Mouse (Mus musculus): Measurements from ENCODE around the gene Scap. TPM values are rescaled to one million over a fixed set of nuclear protein-coding genes. Genes with fewer than 3 reads are reported as not detected.

The Scap gene
- polyA plus RNA-seq, 1 experiment: not detected

DNA sequence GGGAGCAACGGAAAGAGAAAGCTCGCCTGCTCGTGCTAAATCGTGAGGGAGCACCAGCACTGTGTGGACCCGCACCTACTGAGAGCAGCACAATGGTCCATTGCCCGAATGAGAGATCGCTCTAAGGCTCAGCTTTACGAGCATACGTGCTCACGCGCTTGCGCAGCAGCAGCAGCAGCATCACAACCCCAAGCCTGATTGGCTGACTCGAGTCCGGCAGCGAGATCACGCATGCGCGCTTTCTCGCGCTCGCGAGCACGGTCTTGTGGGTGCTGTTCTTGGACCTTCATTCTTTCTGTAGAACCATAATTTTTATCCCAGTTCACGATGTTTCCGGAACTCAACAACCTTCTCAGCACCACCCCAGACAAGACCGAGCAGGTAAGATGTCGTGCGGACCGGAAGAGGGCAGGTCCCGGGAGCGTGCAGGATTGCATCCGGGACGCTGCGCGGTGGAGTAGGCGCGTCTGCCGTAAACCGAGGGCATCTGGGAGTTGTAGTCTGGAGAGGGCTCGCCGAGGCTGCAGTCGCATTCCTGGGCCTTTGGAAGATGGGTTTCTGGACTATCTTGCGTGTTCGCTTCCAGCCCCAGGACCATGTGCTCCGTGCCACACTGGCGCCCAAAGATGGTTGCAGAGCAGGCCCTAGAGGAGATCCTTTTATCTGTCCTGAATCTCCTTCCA lies 28.0 kb upstream of the Scap start, which contains the start of gene Elp6:
Gene Elp6 (plus strand): TSS at position 205 of the 683 bp plus-strand sequence.
- WGBS: under 1% methylated on average over 46 of the region's 46 CpGs
- Histone ChIP-seq H3K4me1 (ENCODE audit: control insufficient read depth, insufficient read depth, low read length) (peaks cover 3% of the 10 kb centered on the region; the same call in 1 of the 2 replicates), H3K4me3 (ENCODE audit: insufficient read depth, low read depth, low read length) (peak within 1 kb of the TSS; percentile 79), H3K27ac (ENCODE audit: insufficient read depth, low read depth, low read length) (peak within 1 kb of the TSS; percentile 91)
- TF ChIP-seq POLR2A (IDR thresholded peaks at IDR 0.05; ENCODE audit: insufficient read depth, low read depth, low read length): peak; percentile 86
- TF ChIP-seq CTCF (IDR thresholded peaks at IDR 0.05; ENCODE audit: insufficient read depth, low read depth, low read length): 0 out of 2 replicates have a peak, but pooled peaks have one; percentile 0

DNA sequence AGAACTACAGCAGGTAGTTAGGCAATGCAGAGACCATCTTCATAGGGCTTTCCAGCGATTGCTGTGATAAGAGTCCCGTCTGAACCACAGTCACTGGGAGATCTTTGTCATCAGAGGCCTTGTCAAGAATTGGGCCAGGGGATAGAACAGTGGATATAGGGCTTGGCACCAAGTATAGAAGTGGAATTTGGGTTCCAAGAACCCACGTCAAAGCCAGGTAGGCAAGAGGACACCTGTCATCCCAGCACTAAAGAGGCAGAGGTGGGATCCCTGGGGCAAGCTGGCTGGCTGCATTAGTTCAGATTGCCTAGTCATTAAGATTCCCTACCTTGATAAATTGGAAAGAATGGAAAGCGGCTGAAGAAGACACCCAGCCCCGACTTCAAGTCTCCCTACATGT lies 26.7 kb upstream of the Scap start:
- Histone ChIP-seq H3K4me3 (ENCODE audit: insufficient read depth, low read depth, low read length) (no peak overlapping the region), H3K4me1 (ENCODE audit: control insufficient read depth, insufficient read depth, low read length) (peaks cover 3% of the 10 kb centered on the region; the same call in 1 of the 2 replicates), H3K27ac (ENCODE audit: insufficient read depth, low read depth, low read length) (no peak overlapping the region)
- 93% methylated on average over 5 of the region's 5 CpGs for WGBS
- TF ChIP-seq CTCF (IDR thresholded peaks at IDR 0.05; ENCODE audit: insufficient read depth, low read depth, low read length) (no peak), POLR2A (IDR thresholded peaks at IDR 0.05; ENCODE audit: insufficient read depth, low read depth, low read length) (no peak)

DNA sequence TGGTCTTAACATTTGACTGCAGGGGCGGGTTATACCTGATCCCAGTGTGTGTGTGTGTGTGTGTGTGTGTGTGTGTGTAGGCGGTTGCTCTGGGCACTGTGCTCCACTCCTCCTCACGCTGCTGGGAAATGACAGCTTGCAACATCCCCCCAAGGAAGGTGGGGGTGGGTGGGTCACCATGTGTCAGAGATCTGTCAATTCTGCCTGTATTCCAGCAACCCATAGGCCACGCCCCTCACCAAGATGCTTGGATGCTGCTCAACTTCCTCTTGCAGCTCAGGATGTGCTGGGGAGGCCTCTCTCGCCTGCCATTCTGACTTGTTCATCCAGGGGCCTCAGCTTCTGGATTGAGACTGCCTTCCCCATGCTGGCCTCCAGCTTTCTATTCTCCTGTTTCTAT lies 18.4 kb upstream of the Scap start:
- TF ChIP-seq POLR2A (IDR thresholded peaks at IDR 0.05; ENCODE audit: insufficient read depth, low read depth, low read length) (no peak), CTCF (IDR thresholded peaks at IDR 0.05; ENCODE audit: insufficient read depth, low read depth, low read length) (no peak)
- WGBS: 81% methylated on average over 5 of the region's 5 CpGs
- H3K4me1 ChIP-seq (ENCODE audit: control insufficient read depth, insufficient read depth, low read length): no peaks in the 10 kb centered on the region
- no peak overlapping the region for H3K27ac ChIP-seq (ENCODE audit: insufficient read depth, low read depth, low read length)
- H3K4me3 ChIP-seq (ENCODE audit: insufficient read depth, low read depth, low read length): no peak overlapping the region

DNA sequence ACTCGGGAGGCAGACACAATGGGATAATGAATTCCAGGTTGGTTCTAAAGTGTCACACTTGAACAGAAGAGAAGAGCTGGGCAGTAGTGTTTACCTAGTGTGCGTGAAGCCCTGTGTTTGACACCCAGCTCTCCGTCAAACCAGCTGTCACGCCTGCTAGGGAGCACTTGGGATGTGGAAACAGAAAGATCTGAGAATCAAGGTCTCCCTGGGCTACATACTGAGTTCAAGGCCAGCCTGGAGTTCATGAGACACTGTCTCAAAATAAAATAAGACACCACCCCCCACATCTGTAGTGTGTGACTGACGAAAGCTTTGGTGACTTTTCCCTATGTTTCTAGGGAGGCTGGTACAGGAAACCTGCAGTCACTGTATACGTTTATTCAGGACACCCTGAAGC lies 17.7 kb upstream of the Scap start:
- Histone ChIP-seq H3K4me3 (ENCODE audit: insufficient read depth, low read depth, low read length) (no peak overlapping the region), H3K27ac (ENCODE audit: insufficient read depth, low read depth, low read length) (no peak overlapping the region), H3K4me1 (ENCODE audit: control insufficient read depth, insufficient read depth, low read length) (no peaks in the 10 kb centered on the region)
- TF ChIP-seq POLR2A (IDR thresholded peaks at IDR 0.05; ENCODE audit: insufficient read depth, low read depth, low read length): no peak
- no peak for TF ChIP-seq CTCF (IDR thresholded peaks at IDR 0.05; ENCODE audit: insufficient read depth, low read depth, low read length)
- WGBS: 97% methylated on average over 6 of the region's 6 CpGs

DNA sequence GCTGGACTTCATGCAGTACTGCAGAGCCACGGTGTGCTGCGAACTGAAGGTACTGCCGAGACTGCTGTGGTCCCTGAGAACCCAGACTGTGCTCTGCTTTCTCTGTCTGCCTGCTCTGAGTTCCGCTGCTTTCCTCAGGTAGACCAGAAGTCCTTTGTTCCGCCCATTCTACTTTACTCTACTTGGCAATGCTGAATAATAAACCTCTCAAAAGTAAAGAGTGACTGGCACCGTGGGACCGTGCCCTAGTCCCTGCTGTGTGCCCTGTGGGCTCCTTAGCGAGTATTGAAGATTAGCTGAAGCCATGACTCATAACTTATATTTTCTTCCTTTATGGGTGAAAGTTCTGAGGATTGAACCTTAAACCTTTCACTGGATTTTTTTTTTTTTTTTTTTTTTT lies 17.2 kb upstream of the Scap start:
- Histone ChIP-seq H3K4me3 (ENCODE audit: insufficient read depth, low read depth, low read length) (no peak overlapping the region), H3K27ac (ENCODE audit: insufficient read depth, low read depth, low read length) (no peak overlapping the region), H3K4me1 (ENCODE audit: control insufficient read depth, insufficient read depth, low read length) (no peaks in the 10 kb centered on the region)
- TF ChIP-seq POLR2A (IDR thresholded peaks at IDR 0.05; ENCODE audit: insufficient read depth, low read depth, low read length): no peak
- TF ChIP-seq CTCF (IDR thresholded peaks at IDR 0.05; ENCODE audit: insufficient read depth, low read depth, low read length): no peak
- 95% methylated on average over 8 of the region's 8 CpGs for WGBS

DNA sequence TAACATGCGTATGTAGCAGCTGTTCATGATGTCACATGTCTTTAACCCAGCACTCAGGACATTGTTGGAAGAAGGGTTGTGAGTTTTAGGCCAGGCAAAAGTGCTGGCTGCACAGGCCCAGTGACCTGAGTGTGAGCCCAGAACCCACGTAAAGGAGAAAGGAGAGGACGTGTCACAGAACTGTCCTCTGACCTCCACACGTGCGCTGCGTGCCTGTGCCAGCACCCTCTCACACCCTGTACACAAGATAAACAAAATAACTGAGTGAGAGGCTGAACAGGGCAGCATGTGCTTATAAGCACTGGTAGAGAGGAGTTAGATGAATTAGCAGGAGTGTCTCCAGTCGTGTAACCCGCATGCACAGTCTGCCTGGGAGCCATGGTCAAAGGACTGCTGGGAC lies 16.6 kb upstream of the Scap start:
- no peak overlapping the region for H3K4me3 ChIP-seq (ENCODE audit: insufficient read depth, low read depth, low read length)
- 92% methylated on average over 8 of the region's 8 CpGs for WGBS
- H3K27ac ChIP-seq (ENCODE audit: insufficient read depth, low read depth, low read length): no peak overlapping the region
- TF ChIP-seq CTCF (IDR thresholded peaks at IDR 0.05; ENCODE audit: insufficient read depth, low read depth, low read length) (no peak), POLR2A (IDR thresholded peaks at IDR 0.05; ENCODE audit: insufficient read depth, low read depth, low read length) (no peak)
- H3K4me1 ChIP-seq (ENCODE audit: control insufficient read depth, insufficient read depth, low read length): no peaks in the 10 kb centered on the region

DNA sequence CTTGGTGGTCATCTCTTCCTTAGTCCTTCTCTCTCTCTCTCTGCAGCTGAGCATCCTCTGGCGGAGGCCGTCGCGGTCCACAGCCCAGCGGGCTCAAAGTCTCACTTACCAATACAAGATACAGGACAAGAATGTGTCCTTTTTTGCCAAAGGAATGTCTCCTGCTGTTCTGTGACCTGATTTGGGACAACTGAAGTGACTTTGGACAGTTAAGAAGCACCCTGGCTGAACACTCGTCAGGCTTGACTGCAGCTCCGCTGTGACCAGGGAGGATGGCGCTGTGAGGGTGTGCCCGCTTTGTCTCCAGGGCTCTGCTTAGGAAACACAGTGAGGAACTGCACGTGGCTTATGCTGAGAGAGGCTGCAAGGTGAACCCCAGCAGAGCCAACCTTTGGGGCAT lies 12.3 kb upstream of the Scap start:
- Histone ChIP-seq H3K27ac (ENCODE audit: insufficient read depth, low read depth, low read length) (no peak overlapping the region), H3K4me1 (ENCODE audit: control insufficient read depth, insufficient read depth, low read length) (no peaks in the 10 kb centered on the region), H3K4me3 (ENCODE audit: insufficient read depth, low read depth, low read length) (no peak overlapping the region)
- WGBS: 86% methylated on average over 10 of the region's 10 CpGs
- no peak for TF ChIP-seq POLR2A (IDR thresholded peaks at IDR 0.05; ENCODE audit: insufficient read depth, low read depth, low read length)
- TF ChIP-seq CTCF (IDR thresholded peaks at IDR 0.05; ENCODE audit: insufficient read depth, low read depth, low read length): no peak

DNA sequence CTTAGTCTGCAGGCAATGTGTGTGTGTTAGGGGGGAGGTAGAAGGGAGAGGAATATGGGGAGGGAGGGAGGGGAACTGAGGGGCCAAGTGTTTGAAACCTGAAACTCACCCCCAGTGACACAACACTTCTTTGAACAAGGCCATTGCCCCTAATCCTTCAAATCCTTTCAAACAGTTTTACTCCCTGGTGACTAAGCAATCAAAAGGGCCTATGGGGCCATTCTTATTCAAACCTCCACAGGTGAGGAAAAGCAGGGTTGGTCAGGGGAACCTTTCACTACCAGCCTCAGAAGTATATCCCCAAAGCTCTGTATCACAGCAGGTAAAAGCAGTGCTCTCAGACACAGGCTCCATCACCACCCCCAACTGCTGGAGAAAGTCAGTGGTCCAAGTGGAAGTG lies 10.1 kb upstream of the Scap start:
- Histone ChIP-seq H3K4me1 (ENCODE audit: control insufficient read depth, insufficient read depth, low read length) (no peaks in the 10 kb centered on the region), H3K27ac (ENCODE audit: insufficient read depth, low read depth, low read length) (no peak overlapping the region), H3K4me3 (ENCODE audit: insufficient read depth, low read depth, low read length) (no peak overlapping the region)
- TF ChIP-seq POLR2A (IDR thresholded peaks at IDR 0.05; ENCODE audit: insufficient read depth, low read depth, low read length): no peak
- TF ChIP-seq CTCF (IDR thresholded peaks at IDR 0.05; ENCODE audit: insufficient read depth, low read depth, low read length): no peak

DNA sequence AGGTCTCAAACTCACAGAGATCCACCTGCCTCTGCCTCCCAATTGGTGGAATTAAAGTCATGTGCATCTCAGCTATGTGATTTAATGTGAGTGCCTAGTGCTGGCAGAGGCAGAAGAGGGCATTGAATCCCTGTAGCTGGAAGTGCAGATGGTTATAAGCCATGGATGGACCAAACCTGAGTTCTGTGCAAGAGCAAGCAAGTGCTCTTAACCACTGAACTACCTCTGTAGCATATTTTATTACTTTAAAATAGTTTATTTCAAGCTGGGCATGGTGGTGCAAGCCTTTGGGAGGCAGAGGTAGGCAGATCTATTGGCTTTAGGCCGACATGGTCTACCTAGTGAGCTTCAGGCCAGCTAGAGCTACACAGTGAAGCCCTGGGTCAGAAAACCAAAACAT lies 8.9 kb upstream of the Scap start:
- TF ChIP-seq CTCF (IDR thresholded peaks at IDR 0.05; ENCODE audit: insufficient read depth, low read depth, low read length) (no peak), POLR2A (IDR thresholded peaks at IDR 0.05; ENCODE audit: insufficient read depth, low read depth, low read length) (no peak)
- whole genome bisulfite sequencing: 90% methylated on average over 1 of the region's 1 CpGs

More for the DNA sequence above, 8.9 kb upstream of the Scap start:
- H3K4me1 ChIP-seq (ENCODE audit: control insufficient read depth, insufficient read depth, low read length): no peaks in the 10 kb centered on the region
- no peak overlapping the region for H3K27ac ChIP-seq (ENCODE audit: insufficient read depth, low read depth, low read length)
- H3K4me3 ChIP-seq (ENCODE audit: insufficient read depth, low read depth, low read length): no peak overlapping the region

Data from olfactory bulb, adult 2 months (tissue).